Comparison of ENCODE assay signal across 7 mouse cellular contexts in genomic region chr5:44100187-44100543, GRCm38 (mm10). TPM values are rescaled to one million over a fixed set of nuclear protein-coding genes. Genes with fewer than 3 reads are reported as not detected.
A peak's percentile ranks its signal among the peaks of the same experiment; 100 is the strongest.
DNase-seq lines count a peak whose midpoint lies in the region; ATAC-seq and TF ChIP-seq lines count a peak whose summit lies in the region.

No protein-coding gene starts in this region.

- intact Hi-C loops in gastrocnemius, postnatal 14 days (cut with DNase I; ENCODE audit: low total_unique reads), result no loop called here

- H3K9ac ChIP-seq in lung, embryonic 14.5 days, result peak overlapping the region; percentile 75
- peak overlapping the region; percentile 92 for H3K9ac ChIP-seq in forebrain, embryonic 13.5 days
- peak overlapping the region; percentile 87 for H3K9ac ChIP-seq in limb, embryonic 12.5 days (replicated peaks)
- H3K9ac ChIP-seq in stomach, embryonic 14.5 days (replicated peaks; ENCODE audit: low read depth, low read length), result peak overlapping the region; percentile 67

- no peak for TF ChIP-seq CTCF in lung, embryonic 14.5 days (IDR thresholded peaks at IDR 0.05; ENCODE audit: low read depth)

- WGBS in lung, embryonic 14.5 days, result 3% methylated on average over 12 of the region's 12 CpGs
- WGBS in forebrain, embryonic 13.5 days, result under 1% methylated on average over 12 of the region's 12 CpGs
- 2% methylated on average over 12 of the region's 12 CpGs for WGBS in limb, embryonic 12.5 days
- WGBS in stomach, embryonic 14.5 days, result 1% methylated on average over 12 of the region's 12 CpGs

- H3K36me3 ChIP-seq in lung, embryonic 14.5 days (ENCODE audit: insufficient read depth), result no peaks in the 10 kb centered on the region
- no peaks in the 10 kb centered on the region for H3K36me3 ChIP-seq in forebrain, embryonic 13.5 days (ENCODE audit: poor library complexity, severe bottlenecking)
- no peaks in the 10 kb centered on the region for H3K36me3 ChIP-seq in limb, embryonic 12.5 days
- no peaks in the 10 kb centered on the region for H3K36me3 ChIP-seq in stomach, embryonic 14.5 days (ENCODE audit: control insufficient read depth, insufficient read depth, low read length)

- H3K27ac ChIP-seq in lung, embryonic 14.5 days (ENCODE audit: low read depth), result peak overlapping the region; percentile 88
- H3K27ac ChIP-seq in forebrain, embryonic 13.5 days, result peak overlapping the region; percentile 87
- peak overlapping the region; percentile 97 for H3K27ac ChIP-seq in limb, embryonic 12.5 days
- peak overlapping the region; percentile 82 for H3K27ac ChIP-seq in stomach, embryonic 14.5 days (ENCODE audit: low read length)

- no peaks in the 10 kb centered on the region for H3K9me3 ChIP-seq in lung, embryonic 14.5 days (ENCODE audit: low read depth, low read length)
- no peaks in the 10 kb centered on the region for H3K9me3 ChIP-seq in forebrain, embryonic 13.5 days (replicated peaks)
- H3K9me3 ChIP-seq in limb, embryonic 12.5 days, result no peaks in the 10 kb centered on the region
- no peaks in the 10 kb centered on the region for H3K9me3 ChIP-seq in stomach, embryonic 14.5 days (ENCODE audit: control insufficient read depth, low read depth, low read length)

- H3K27me3 ChIP-seq in lung, embryonic 14.5 days (ENCODE audit: insufficient read depth, low read length), result 0 out of 2 replicates have a peak, but pooled peaks cover 3% of the 10 kb centered on the region
- H3K27me3 ChIP-seq in forebrain, embryonic 13.5 days, result 0 out of 2 replicates have a peak, but pooled peaks cover 2% of the 10 kb centered on the region
- 0 out of 2 replicates have a peak, but pooled peaks cover 3% of the 10 kb centered on the region for H3K27me3 ChIP-seq in limb, embryonic 12.5 days
- H3K27me3 ChIP-seq in stomach, embryonic 14.5 days (ENCODE audit: control insufficient read depth, insufficient read depth, low read length), result no peaks in the 10 kb centered on the region

- H3K4me3 ChIP-seq in lung, embryonic 14.5 days (ENCODE audit: low read depth, low read length), result peak overlapping the region; percentile 71
- H3K4me3 ChIP-seq in forebrain, embryonic 13.5 days, result peak overlapping the region; percentile 78
- peak overlapping the region; percentile 76 for H3K4me3 ChIP-seq in limb, embryonic 12.5 days (replicated peaks)
- peak overlapping the region; percentile 69 for H3K4me3 ChIP-seq in stomach, embryonic 14.5 days (ENCODE audit: low read depth, low read length)

- DNase-seq in lung, embryonic 14.5 days, result no peak
- no peak for DNase-seq in lung, postnatal 10 days
- DNase-seq in gastrocnemius, postnatal 14 days, result no peak
- DNase-seq in cerebellum, adult 11-12 months, result no peak

- H3K4me1 ChIP-seq in lung, embryonic 14.5 days (ENCODE audit: insufficient read depth), result no peaks in the 10 kb centered on the region; the same call in 1 of the 2 replicates
- peaks cover 44% of the 10 kb centered on the region for H3K4me1 ChIP-seq in forebrain, embryonic 13.5 days
- peaks cover 36% of the 10 kb centered on the region for H3K4me1 ChIP-seq in limb, embryonic 12.5 days (replicated peaks)
- H3K4me1 ChIP-seq in stomach, embryonic 14.5 days (ENCODE audit: control insufficient read depth, insufficient read depth, low read length), result peaks cover 6% of the 10 kb centered on the region; the same call in 1 of the 2 replicates

- no peak; the same call in 1 of the 2 replicates for ATAC-seq in lung, embryonic 14.5 days (ENCODE audit: insufficient read depth)
- peak; percentile 41 for ATAC-seq in forebrain, embryonic 13.5 days
- ATAC-seq in limb, embryonic 12.5 days (ENCODE audit: insufficient number of reproducible peaks, insufficient read depth, low FRiP score, low TSS enrichment, low read depth), result no peak
- ATAC-seq in stomach, embryonic 14.5 days (ENCODE audit: insufficient number of reproducible peaks, insufficient read depth, low FRiP score, low read depth), result no peak

- H3K4me2 ChIP-seq in lung, embryonic 14.5 days, result peak overlapping the region; percentile 67
- H3K4me2 ChIP-seq in forebrain, embryonic 13.5 days, result peak overlapping the region; percentile 87
- H3K4me2 ChIP-seq in limb, embryonic 12.5 days, result peak overlapping the region; percentile 89
- peak overlapping the region; percentile 80 for H3K4me2 ChIP-seq in stomach, embryonic 14.5 days (replicated peaks; ENCODE audit: low read depth, low read length)

RNA-seq across cellular contexts. Expression of gene Prom1, which starts 1.7 kb away (rescaled TPM):
- 58.0 and 60.1 TPM in 2 replicates for polyA plus RNA-seq in lung, embryonic 14.5 days (2014; fragmentation: Nextera tagmentation; extraction: Ambion mirVana)
- 66.6 and 74.5 TPM in 2 replicates for polyA plus RNA-seq in forebrain, embryonic 13.5 days (2015; fragmentation: Nextera tagmentation; extraction: Ambion mirVana)
- polyA plus RNA-seq in limb, embryonic 12.5 days (2016; fragmentation: Nextera tagmentation; extraction: Ambion mirVana), result 85.0 and 86.2 TPM in 2 replicates
- 64.5 and 66.2 TPM in 2 replicates for polyA plus RNA-seq in stomach, embryonic 14.5 days (2014; fragmentation: Nextera tagmentation; extraction: Ambion mirVana)
- 10 to 100 TPM; 13.1 to 19.7 TPM for total RNA-seq in gastrocnemius, postnatal 14 days (2021)
